Mouse (Mus musculus): ENCODE results near the gene Flnb.

GRCm38 (mm10) chr14:7846696-7847095 is 28.9 kb downstream of the Flnb start:
- TF ChIP-seq CTCF (IDR thresholded peaks at IDR 0.05; ENCODE audit: insufficient read depth, low read depth, low read length): no peak
- TF ChIP-seq POLR2A (IDR thresholded peaks at IDR 0.05; ENCODE audit: insufficient read depth, low read depth, low read length): no peak
